Mouse (Mus musculus): ENCODE measurements around the gene Ddn. TPM values are rescaled to one million over a fixed set of nuclear protein-coding genes. Genes with fewer than 3 reads are reported as not detected.

Gene Ddn
- 100 to 1,000 TPM; 829 to 842 TPM for total RNA-seq (2021)

GRCm38 (mm10) chr15:98809390-98809789, at the start of gene Ddn:
Gene Ddn, minus strand, starts transcription at chr15:98809490.
- intact Hi-C loops (cut with DNase I): loop anchor here (5.0 kb wide), 1 partner anchor 413 kb away; the partner anchor contains the start of gene Kcnh3
- no peak for DNase-seq (ENCODE audit: low spot score in 2 of 2)

DNA sequence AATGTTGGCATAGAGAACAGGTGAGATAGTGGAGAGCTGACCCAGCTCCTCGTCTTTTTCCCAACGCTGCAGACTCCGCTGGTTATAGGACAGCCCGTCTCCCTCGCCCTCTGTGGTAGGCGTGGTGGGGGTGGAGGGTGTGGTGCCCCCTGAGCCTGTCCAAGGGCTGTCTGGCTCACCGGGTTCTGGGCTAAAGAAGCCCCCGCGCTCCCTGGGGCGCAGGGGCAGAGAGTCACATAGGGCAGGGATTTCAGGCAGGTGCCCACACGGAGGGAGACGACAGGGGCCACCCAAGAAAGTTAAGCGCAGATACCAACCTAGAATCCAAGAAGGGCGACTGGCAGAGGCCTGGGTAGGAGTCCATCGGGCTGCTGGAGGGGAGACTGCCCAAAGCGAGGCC, 44.9 kb upstream of the Ddn start:
- DNase-seq (ENCODE audit: low spot score in 2 of 2): no peak
- intact Hi-C loops (cut with DNase I): no loop called here

GRCm38 (mm10) chr15:98853161-98853937, 44.1 kb upstream of the Ddn start:
- no peak for DNase-seq (ENCODE audit: low spot score in 2 of 2)
- intact Hi-C loops (cut with DNase I): no loop called here

- intact Hi-C loops (cut with DNase I): no loop called here
- DNase-seq (ENCODE audit: low spot score in 2 of 2): no peak
Observed at GRCm38 (mm10) chr15:98852733-98853132, 43.4 kb upstream of the Ddn start.

- intact Hi-C loops (cut with DNase I): no loop called here
- DNase-seq (ENCODE audit: low spot score in 2 of 2): no peak
Observed at GRCm38 (mm10) chr15:98852071-98852470, 42.8 kb upstream of the Ddn start.

DNA sequence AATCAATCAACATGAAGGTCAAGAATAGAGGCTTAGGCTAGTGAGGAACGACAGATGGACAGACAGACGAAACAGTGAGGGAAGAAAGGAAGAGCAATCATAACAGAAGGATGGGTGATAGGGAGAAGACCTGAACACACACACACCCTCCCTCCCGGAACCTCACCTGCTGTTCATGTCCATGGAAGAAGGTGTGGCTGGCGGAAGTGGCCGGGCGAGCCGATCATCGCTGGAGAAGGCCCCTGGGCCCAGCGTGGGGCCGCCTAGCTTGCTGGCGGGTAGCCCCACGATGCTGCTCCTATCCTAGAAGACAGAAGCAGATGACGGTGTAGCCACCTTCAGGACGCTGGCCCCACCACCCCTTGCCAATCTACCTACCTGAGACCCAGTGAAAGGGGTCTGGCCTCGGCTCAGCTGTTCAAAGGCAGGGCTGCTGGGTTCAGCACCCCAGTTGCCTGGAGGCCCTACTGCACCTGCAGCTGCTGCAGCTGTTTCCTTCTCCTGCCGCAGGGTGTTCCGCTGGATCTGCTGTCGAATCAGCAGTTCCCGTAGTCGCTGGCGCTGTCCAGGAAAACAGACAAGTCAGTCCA, 42.0 kb upstream of the Ddn start:
- intact Hi-C loops (cut with DNase I): no loop called here
- DNase-seq (ENCODE audit: low spot score in 2 of 2): no peak

DNA sequence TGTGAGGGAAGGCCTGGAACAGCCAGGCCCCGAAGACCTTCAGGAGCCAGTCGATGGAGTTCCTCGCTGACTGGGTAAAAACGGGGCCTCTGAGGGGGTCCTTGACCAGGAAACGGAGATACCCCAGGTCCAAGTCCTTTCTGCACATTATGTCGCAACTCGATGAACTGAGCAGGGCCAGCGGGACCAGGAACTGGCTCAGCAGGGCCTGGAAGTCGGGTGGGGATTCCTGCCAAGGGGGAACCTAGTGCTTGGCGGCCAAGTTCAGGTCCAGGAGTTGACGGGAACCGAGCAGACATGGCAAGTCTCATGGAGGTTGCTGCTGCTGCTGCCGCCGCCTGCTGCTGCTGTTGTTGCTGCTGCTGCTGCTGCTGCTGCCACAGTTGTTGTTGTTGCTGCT, 41.4 kb upstream of the Ddn start:
- intact Hi-C loops (cut with DNase I): no loop called here
- no peak for DNase-seq (ENCODE audit: low spot score in 2 of 2)

DNA sequence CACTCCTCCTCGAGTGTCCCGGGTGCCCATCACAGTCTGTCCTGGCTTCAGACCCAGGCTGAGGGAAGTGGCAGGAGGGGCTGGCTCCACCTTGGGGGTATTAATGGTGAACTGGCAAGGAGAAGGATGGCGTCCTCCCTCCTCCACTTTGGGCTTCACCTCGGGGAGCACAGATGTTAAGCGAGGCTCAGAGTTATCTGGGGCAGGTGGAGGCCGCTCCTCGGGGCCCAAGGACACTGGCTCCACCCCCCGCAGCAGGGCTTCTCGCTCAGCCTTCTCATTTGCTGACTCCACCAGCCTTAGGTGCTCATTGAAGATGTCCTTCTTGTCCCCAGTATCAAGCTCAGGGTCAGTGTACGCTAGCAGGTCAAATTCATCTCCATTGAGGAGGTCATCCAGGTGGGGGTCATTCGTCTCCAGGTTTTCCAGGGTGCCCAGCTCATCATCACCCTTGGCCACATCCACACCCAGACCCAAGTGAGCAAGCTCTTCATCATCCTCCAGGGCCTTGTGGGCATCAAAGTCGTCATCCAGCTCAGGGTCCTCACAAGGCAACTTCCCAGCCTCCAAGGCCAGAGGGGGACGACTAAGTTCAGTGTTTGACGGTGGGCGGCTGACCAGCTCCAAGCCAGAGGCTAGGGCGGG, 40.8 kb upstream of the Ddn start:
- DNase-seq (ENCODE audit: low spot score in 2 of 2): no peak
- intact Hi-C loops (cut with DNase I): no loop called here

DNA sequence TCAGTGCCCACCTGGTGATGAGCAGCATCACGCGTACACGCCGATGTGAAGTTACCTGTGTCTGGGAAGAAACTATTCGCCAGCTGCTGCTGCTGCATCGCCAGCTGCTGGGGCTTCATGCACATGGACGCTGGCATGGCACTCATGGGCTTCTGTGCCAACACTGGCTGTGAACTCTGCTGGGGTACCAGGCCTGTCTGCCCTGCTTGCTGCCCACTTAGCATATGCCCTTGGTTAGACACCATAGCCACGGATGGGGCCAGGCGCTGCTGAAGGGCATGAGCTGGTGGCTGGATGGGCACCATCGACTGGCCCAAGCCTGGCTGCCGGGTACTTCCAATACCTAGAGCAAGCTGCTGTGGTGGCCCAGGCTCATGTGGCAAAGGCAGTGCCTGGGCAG, 39.9 kb upstream of the Ddn start:
- intact Hi-C loops (cut with DNase I): no loop called here
- no peak for DNase-seq (ENCODE audit: low spot score in 2 of 2)

- intact Hi-C loops (cut with DNase I): no loop called here
- no peak for DNase-seq (ENCODE audit: low spot score in 2 of 2)
Observed at GRCm38 (mm10) chr15:98846140-98846539, 36.9 kb upstream of the Ddn start.

- no peak for DNase-seq (ENCODE audit: low spot score in 2 of 2)
- intact Hi-C loops (cut with DNase I): no loop called here
Observed at GRCm38 (mm10) chr15:98845149-98845548, 35.9 kb upstream of the Ddn start.

- DNase-seq (ENCODE audit: low spot score in 2 of 2): no peak
- intact Hi-C loops (cut with DNase I): no loop called here
Observed at GRCm38 (mm10) chr15:98843595-98844223, 34.4 kb upstream of the Ddn start.

DNA sequence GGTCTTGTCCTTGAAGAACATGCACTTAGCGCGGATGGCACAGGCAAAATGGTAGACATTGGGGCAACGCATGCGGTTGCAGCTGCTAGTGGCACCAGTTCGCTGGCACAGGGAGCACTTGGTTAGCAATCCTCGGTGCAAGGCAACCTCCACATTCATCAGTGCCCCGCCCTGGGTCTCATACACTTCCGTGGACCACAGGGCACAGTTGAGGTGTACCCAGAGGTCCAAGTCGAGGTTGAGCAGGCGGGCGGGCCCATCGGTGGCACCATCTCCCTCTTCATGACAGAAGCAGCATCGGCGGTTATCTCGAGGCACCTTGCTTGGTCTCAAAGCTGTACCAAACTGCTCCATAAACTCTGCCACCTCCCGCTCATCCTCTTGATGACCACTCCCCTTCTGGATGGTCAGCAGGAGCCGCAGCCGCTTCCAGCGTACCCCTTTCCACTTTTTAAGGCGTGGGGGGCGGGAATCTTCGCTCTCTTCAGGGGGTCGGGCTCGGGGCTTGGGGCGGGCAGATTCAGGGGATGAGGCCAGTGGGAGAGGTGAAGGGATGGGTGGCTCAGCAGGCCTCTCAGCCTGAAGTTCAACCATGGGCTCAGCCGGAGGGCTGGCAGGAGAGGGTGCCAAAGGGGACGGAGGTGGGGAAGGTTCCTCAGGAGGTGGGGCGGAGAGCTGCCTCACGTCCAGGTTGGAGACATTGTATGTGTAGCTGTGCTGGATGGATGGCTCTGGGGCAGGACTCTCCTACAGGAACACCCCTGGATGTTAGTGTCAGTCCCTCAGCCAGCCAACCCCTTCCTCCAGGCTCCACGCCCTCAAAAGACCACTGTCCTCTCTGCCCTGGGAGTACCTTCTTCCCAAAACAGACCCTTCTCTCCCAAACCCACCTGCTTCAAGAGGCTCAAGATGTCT, 30.6 kb upstream of the Ddn start:
- DNase-seq (ENCODE audit: low spot score in 2 of 2): no peak
- intact Hi-C loops (cut with DNase I): no loop called here

GRCm38 (mm10) chr15:98839161-98839560, 29.9 kb upstream of the Ddn start:
- DNase-seq (ENCODE audit: low spot score in 2 of 2): no peak
- intact Hi-C loops (cut with DNase I): no loop called here

GRCm38 (mm10) chr15:98837743-98838103, 28.4 kb upstream of the Ddn start:
- DNase-seq (ENCODE audit: low spot score in 2 of 2): no peak

DNA sequence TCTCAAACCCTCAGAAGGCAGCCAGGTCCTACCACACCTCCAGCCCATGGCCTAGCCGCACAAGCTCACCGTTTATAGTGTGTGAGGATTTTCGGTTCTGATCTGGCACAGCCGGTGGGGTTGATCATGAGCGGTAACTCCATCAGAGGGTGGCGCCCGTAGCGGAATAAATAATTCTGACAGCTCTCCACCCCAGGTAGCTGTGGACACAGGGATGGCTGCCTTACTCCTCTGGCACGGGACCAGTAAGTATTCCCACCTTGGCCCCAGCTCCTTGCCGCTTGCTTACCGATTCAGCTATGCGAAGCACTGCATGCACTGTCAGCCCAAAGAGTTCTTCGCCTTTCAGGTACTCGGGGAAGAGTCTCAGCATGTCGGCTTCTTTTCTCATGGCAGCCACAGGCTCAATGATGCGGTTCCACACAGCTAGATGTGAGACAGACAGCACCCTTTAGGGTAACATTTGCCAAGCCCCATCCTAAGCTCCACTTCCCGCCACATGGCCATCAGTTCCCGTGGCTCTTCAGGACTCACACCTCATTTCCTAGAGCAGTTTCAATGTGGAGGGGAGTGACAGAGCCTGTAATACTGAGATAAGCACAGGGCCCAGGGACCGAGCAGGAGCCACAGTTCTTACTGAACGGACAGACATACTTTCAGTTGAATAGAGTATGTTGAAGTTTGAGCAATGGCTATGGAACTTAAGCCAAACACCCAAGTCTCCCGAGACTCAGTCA, 27.9 kb upstream of the Ddn start:
- DNase-seq (ENCODE audit: low spot score in 2 of 2): no peak
- intact Hi-C loops (cut with DNase I): no loop called here

More at GRCm38 (mm10) chr15:98837743-98838103, 28.4 kb upstream of the Ddn start:
- intact Hi-C loops (cut with DNase I): no loop called here

DNA sequence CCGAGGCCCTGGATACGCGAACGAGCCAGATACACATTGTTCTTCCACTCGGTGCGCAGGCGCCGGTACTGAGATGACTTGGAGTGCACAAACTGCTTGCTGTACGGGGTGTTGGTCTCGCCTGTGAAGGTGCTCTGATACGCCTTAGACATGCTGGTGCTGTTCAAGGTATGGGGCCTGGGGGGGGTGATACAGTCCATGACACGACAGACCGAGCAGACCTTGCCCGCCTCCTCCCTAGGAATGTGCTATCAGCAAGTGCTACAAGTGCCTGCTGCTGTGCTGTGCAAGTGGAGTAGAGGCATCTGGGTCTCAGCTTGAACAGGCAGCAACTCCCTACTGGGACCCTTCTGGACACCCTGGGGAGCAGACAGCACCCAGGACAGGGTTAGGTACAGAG, 26.0 kb upstream of the Ddn start:
- intact Hi-C loops (cut with DNase I): no loop called here

DNA sequence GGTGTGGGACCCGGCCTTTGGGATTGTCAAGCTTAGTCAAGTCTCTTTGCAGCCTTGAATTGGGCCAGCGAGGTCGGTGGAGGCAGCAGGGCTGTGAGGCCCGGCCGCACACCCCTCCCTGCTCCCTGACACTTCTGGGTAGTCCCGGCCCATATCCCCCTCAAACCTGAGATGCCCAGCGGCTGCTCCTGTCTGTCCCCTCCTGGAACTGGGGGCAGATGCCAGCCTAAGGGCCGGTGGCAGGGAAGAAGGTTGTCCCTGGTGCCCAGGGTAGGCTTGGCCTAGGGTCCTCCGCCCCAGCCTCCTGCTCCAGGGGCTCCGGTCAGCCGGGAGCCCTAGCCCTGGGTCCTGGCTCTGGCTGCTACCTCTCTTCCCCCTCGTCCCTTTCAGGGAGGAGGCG, 24.8 kb upstream of the Ddn start:
- intact Hi-C loops (cut with DNase I): loop anchor here (5.0 kb wide), 1 partner anchor 33 kb away; no protein-coding TSS in a partner anchor
- no peak for DNase-seq (ENCODE audit: low spot score in 2 of 2)

More for the DNA sequence above, 26.0 kb upstream of the Ddn start:
- no peak for DNase-seq (ENCODE audit: low spot score in 2 of 2)

- intact Hi-C loops (cut with DNase I): loop anchor here (5.0 kb wide), 1 partner anchor 34 kb away; no protein-coding TSS in a partner anchor
- DNase-seq (ENCODE audit: low spot score in 2 of 2): no peak
Observed at GRCm38 (mm10) chr15:98833281-98833680, 24.0 kb upstream of the Ddn start.

Measured in left cerebral cortex, postnatal 25 days (tissue).